Mouse (Mus musculus) T-helper 1 cell (primary cell): Measurements from ENCODE around the gene Smarce1.

Experiments
- in situ Hi-C: fragments of 300-600 bp; cut with MboI, MseI; formaldehyde crosslinking; loops from one replicate; pipeline ENCODE4 v1.15.1; 2025; ENCODE audit warnings: high pct_unique_total_duplicates

Gene Smarce1

GRCm38 (mm10) chr11:99231049-99231816 lies 416 bp upstream of the Smarce1 start:
- in situ Hi-C loops, result no loop called here

- in situ Hi-C loops, result no loop called here
Observed at GRCm38 (mm10) chr11:99229641-99230260, 1.1 kb downstream of the Smarce1 start.

- in situ Hi-C loops, result no loop called here
Observed at GRCm38 (mm10) chr11:99226298-99226697, 4.5 kb downstream of the Smarce1 start.

DNA sequence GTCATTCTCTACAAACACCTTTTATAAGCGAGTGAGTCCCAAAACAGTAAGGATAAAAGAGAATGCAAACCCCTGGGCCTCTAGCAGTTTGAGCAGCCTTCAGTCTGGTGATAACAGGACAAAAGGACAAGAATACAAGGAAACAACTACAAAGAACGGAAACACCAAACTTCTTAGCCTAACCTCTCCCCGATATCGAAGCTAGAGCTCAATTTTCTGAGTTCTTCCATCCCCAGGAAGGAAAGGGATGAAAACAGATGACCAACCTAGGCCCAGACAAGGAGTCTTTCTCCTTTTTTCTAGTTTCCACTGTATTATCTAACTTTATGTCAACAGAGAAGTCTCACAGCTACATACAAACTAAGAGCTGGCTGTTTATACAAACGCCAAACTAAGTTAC lies 7.5 kb downstream of the Smarce1 start:
- in situ Hi-C loops, result no loop called here

DNA sequence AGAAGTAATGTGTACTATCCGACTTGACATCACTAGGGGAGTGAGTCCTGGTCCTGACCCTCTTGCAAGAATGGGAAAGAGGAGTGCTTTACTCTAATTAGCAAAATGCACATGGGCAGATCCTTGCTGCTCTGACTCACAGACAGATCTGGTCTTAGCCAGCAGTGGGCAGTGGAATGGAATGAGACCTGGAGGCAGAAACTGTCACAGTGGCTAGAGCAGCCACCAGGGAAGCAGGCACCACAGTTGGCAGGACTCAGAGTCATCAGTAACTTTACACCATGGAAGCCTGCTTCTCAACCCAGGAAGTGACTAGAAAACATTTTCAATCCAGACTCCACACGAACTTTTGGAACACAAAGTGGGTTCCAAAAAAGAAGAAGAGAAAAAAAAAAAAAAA lies 9.0 kb downstream of the Smarce1 start:
- in situ Hi-C loops, result no loop called here

- in situ Hi-C loops, result no loop called here
Observed at GRCm38 (mm10) chr11:99217248-99217986, 13.4 kb downstream of the Smarce1 start.

DNA sequence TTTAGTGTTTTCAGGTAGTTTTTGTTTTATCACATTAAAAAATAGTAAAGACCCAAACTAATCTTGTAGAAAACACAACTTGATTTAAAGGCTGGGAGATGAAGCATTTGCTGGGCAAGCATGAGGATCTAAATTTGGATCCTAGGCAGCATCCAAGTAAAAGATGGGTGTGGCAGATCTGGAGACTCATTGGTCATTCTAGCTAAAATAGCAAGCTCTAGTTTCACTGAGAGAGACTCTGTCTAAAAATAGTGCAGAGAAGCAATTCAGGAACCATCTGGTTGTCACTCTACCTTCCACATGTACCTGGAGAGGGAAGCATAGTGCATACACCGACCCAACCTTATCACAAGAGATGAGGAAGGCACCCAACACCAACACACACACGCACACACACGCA lies 14.6 kb downstream of the Smarce1 start:
- in situ Hi-C loops, result no loop called here

DNA sequence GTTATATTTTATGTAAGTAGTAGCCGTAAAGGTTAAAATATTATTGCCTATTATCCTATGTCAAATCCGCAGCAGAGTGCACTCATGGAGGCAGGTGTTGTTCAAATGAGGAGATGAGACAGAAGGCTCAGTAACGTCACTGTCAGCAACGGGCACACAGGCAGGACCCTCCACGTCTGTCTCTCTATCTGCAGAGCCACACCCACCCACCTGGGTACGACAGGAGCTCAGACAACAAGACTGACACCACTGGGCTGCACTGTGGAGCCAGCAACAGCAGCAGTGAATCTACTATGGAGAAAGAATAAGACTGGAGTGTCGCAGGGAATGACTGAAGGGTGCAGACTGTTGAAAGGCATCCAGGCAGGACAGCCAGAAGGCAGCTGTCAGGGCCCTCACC lies 18.1 kb downstream of the Smarce1 start:
- in situ Hi-C loops, result no loop called here

- in situ Hi-C loops, result no loop called here
Observed at GRCm38 (mm10) chr11:99211964-99212363, 18.9 kb downstream of the Smarce1 start.

- in situ Hi-C loops, result no loop called here
Observed at GRCm38 (mm10) chr11:99208105-99208669, 22.6 kb downstream of the Smarce1 start.

GRCm38 (mm10) chr11:99207449-99207848 lies 23.4 kb downstream of the Smarce1 start:
- in situ Hi-C loops, result no loop called here

GRCm38 (mm10) chr11:99206954-99207353 lies 23.9 kb downstream of the Smarce1 start:
- in situ Hi-C loops, result no loop called here

GRCm38 (mm10) chr11:99189154-99189582 lies 41.6 kb downstream of the Smarce1 start:
- in situ Hi-C loops, result loop anchor here (5.0 kb wide), 1 partner anchor 37 kb away; no protein-coding TSS in a partner anchor

DNA sequence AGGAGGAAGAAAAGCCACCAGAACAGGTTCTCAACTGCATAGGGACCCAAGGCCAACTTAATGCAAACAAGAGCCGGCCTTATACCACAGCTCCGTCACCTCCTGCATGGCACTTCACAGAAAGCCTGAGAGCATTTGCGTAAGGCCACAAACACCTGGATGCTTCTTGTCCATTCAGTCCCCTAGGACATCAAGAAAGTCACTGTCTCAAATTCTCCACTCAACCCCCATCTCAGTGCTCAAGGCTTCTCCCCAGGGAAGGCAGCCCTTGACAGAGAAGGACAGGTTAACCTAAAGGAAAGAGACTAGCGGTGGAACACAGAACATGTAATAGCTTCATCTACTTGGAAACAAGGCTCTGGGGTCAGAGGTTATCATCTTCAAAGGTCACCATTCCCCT lies 43.5 kb downstream of the Smarce1 start:
- in situ Hi-C loops, result loop anchor here (5.0 kb wide), 1 partner anchor 35 kb away; no protein-coding TSS in a partner anchor

DNA sequence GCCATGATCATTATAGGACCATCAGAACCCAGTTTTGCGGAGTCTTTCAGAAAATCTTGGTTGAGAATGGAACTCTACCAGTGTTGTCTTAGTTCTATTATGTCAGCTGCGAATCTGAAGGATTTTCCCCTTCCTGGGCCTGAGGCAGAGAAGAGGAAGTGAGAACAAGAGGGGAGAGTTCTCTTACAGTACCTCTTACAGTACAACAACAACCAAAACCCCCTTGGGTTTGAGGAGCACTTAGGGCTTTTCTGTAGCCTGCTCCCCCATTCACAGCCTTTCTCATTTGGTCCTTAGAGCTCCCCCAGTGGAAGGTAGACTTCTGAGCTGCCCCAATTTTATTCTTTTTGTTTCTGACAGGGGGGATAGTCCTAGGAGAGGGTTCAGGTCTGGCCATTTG lies 44.0 kb downstream of the Smarce1 start:
- in situ Hi-C loops, result loop anchor here (5.0 kb wide), 1 partner anchor 35 kb away; no protein-coding TSS in a partner anchor

- in situ Hi-C loops, result no loop called here
Observed at GRCm38 (mm10) chr11:99182575-99182974, 48.2 kb downstream of the Smarce1 start.

- in situ Hi-C loops, result no loop called here
Observed at GRCm38 (mm10) chr11:99180071-99180470, 50.7 kb downstream of the Smarce1 start.

DNA sequence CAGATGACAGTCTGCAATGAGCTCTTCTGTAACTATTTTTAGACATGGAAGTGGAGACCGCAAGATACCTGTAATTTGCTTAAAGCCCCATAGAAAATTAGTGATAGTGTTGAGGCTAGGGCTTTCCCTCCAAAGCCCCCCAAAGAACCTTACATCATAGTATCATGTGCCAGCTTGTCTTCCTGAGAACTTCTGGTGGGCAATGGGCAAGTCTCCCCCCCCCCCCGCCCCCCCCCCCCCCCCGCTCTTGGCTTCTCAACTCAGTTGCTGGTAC lies 53.0 kb downstream of the Smarce1 start:
- in situ Hi-C loops, result no loop called here

- in situ Hi-C loops, result no loop called here
Observed at GRCm38 (mm10) chr11:99177054-99177924, 53.5 kb downstream of the Smarce1 start.

DNA sequence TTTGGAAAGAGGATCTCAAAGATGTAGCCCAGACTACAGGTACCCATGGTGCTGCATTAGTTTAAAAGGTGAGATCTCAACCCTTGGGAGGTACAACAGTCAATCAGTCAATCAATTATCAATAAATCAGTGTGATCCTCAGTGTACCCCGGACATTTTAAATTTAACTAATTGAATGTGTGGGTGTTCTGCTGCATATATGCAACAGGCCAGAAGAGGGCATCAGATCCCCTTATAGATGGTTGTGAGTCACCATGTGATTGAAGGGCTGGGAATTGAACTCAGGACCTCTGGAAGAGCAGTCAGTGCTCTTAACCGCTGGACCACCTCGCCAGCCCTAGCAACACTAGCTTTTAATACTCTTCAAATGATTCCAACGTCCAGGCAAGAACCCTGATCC lies 58.8 kb downstream of the Smarce1 start:
- in situ Hi-C loops, result no loop called here

DNA sequence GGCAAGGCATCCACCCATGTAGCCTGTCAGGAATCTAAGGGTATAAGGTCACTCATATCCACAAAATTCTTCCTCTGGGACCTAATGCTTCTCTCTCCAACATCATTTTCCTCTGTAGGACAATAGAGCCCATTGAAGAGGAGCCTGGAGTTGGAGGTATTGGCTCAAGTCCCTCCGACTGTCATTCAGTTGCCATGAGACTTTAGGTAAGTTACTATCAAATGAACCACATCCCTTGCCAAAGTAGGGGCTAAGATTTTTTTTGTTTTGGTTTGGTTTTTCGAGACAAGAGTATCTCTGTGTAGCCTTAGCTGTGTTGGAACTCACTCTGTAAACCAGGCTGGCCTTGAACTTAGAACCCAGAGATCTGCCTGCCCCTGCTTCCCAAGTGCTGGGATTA lies 59.4 kb downstream of the Smarce1 start:
- in situ Hi-C loops, result no loop called here
